Mouse (Mus musculus) regulatory T cell (primary cell): ENCODE data around the gene Tmem147.

Experiments used
- in situ Hi-C: fragments of 300-600 bp; cut with MboI, MseI; formaldehyde crosslinking; loops from one replicate; pipeline ENCODE4 v1.15.1; 2025; ENCODE audit warnings: high pct_unique_total_duplicates

Gene Tmem147

DNA sequence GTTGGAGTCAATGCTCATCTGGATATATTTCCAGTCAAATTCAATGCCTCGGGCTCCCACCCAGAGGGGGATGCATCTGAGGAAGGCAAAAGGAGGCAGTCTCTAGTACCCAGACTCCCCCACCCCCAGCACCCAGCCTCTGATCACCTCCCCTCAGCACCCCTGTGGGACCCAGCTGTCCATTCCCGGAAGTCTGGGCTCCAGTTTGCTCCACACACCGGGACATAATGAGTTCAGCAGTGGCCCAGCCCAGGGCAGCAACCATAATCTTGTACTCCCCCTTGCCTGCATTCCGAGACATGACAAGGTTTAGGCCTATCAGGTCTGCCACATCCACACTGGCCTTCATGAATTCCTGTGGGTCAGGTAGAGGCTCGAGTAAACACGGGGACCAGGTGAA lies 1.1 kb downstream of the Tmem147 start:
- in situ Hi-C loops: no loop called here

DNA sequence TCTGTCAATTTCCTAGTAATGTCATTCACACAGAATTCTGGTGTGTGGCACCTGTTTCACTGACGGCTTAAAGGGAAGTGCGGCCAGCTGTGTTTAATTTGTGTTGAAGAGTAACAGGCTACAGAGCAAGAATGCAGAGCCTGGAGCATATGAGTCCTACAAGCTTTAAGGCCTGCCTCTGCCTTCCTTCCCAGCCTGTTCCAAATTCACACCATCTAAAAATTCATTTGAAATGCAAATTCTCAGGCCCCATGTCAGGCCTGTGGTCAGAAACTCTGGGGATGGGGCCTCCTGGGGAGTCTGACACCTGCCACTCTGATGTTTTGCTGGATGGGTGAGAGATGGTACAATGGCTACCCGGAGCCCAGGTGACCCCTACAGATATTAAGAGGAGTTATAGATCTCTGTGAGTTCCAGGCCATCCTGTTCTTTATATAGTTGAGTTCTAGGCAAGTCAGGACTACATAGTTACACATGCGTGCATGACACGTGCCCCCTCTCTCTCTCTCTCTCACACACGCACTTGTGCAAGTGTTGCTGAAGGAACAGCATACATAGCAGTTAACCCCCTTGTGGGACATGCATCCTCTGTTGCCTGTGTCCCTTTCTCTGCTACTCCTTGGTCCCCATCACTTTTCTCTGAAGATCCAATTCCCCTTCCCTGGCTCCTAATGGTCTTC lies 5.9 kb downstream of the Tmem147 start:
- in situ Hi-C loops: no loop called here

DNA sequence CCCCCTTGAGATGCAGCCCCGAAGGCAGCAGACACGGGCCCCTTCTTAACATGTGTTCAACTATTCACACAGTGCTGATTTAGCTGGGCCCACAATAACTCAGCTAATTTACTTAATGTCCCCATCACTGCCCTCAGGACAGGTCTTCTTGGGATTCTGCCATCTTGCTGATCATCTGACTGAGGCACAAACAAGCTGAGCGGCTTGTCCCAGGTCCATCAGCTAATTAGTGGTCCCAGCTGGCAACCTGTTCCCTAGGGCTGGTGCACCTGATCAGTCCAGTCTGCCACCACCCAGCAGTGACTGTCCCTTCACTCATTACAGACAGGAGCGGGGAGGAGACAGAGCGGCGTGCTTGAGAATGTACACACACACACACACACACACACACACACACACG lies 8.1 kb downstream of the Tmem147 start:
- in situ Hi-C loops: no loop called here

DNA sequence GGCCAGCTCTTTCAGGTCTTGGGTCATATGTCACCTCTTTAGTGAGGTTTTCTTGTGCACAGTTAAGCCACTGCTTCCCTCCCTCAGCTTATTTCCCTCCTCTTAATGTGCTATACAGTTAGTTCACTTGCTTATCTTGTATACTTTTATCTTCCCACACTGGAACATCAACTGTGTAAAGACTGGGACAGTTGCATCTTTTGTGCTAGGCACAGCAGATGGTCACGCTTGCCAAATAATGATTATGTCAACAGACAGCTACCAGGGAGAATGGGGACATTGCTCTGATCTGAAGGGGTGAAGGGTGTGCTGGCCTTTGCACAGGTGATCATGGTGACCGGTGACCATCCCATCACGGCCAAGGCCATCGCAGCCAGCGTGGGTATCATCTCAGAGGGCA lies 9.7 kb downstream of the Tmem147 start:
- in situ Hi-C loops: no loop called here

DNA sequence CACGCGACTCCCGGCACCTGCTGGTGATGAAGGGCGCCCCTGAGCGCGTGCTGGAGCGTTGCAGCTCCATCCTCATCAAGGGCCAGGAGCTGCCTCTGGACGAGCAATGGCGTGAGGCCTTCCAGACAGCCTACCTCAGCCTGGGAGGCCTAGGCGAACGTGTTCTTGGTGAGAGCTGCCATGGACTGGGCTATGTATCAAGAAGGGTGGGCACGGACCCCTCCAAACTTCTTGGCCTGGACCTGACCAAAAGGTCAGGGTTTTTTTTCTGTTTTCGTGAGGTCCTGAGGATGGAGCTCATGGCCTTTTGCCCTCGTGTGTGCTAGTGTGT lies 11.7 kb downstream of the Tmem147 start:
- in situ Hi-C loops: no loop called here

DNA sequence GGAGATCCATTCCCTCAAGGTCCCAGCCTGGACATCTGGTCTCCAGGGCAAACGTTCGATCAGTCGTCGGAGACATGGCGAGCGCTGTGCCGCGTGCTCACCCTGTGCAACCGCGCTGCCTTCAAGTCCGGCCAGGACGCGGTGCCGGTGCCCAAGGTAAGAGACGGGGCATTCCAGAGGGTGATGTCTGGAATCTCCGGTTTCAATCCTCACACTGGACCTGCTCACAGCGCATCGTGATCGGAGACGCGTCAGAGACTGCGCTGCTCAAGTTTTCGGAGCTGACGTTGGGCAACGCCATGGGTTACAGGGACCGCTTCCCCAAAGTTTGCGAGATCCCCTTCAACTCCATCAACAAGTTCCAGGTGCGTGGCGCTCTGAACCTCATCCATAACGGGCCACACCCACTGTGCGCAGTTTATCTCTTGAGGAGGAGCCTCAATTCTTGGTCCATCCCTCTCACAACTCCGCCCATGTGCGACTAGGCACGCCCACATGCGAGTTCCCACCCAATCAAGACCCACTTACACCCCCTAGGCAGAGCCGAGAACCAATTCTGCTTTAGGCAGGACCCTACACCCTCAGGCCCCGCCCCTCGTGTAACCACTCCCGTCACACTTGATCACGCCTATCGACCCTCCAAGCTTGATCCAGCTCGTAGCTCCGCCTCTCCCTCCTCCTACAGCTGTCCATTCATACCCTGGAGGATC lies 12.2 kb downstream of the Tmem147 start:
- in situ Hi-C loops: no loop called here

DNA sequence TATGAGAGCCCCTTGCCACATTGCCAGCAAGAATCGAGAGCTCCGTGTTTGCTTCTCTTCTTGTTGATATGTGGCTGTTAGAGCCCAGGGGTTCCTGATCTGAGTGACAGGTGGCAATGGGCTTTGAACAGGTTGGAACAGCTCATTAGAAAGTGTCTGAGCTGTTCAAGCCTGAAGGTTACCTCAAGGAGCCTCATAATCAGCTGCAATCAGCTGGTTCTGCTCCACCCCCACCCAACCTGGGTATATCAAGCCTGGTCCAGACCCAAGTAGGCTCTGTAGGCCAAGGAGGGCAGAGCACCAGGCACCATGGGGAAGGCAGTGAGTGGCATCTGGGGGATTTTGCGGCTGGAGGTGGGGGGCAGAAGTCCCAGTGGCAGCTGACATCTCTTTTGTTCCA lies 17.4 kb downstream of the Tmem147 start, which contains the start of gene Atp4a:
TSS of gene Atp4a (plus strand) at position 268 of the 400 bp plus-strand sequence.
- in situ Hi-C loops: no loop called here

DNA sequence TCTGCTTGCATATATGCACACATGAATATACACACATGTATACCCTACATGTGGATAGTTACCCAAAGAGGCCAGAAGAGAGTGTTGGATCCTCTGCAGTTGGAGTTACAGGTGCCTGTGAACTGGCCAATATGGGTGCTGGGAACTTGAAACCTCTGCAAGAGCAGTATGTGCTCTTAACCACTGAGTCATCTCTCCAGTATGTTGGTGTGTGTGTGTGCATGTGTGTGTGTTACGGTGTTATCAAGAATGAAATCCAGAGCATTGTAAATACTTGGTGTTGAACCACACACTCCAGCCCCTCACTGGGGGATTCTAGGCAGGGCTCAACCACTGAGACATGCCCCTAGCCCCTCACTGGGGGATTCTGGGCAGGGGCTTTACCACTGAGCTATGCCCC lies 21.9 kb downstream of the Tmem147 start:
- in situ Hi-C loops: no loop called here

DNA sequence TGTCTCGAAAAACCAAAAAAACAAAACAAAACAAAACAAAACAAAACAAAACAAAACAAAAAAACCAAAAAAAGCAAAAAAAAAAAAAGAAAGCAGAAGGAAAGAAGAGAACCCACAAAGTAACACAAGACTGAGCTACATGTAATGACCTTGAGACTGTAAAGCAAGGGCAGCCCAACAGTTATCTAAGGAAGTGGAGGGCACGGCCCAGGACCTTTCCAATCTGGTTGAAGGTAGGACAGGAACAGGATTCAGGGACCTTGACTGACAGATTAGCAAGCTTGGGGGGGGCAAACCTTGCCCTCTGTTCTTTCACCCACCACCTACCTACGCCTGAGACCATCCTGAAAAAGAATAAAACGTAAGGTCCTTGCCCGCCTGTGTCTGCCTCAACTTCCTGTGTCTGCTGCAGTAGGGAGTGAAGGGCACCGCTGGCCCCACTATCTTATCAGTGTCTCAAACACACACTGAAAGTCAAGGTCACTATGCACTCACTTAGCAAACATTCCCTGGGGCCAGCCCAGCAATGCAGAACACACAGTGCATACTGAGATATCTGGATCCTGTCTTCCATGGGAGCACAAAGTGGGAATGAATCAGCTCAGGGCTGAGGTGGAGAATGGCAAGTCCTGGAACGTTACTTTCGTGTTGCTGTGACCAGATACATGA lies 23.0 kb downstream of the Tmem147 start:
- in situ Hi-C loops: no loop called here

DNA sequence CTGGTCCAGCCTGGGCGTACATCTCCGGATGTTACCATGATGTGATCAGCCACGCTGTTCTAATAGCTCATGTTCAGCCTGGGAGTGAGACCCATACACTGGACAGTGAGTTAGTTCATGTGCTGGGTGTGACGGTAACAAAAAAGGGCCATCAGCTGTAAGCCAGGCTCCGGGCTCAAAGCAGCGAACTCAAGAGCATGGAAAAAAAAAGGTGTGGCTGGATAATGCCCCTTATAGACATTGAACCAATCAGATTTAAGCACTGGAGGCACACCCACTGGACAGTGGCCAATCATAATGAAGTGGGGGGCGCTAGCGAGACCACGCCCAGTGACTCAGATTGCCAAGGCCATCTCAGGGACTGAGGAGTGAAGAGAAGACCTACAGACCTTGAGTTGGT lies 30.8 kb downstream of the Tmem147 start, which contains the start of gene 2200002J24Rik:
TSS of gene 2200002J24Rik (plus strand) at position 338 of the 400 bp plus-strand sequence.
- in situ Hi-C loops: loop anchor here (25.0 kb wide), 1 partner anchor 1086 kb away; no protein-coding TSS in a partner anchor

DNA sequence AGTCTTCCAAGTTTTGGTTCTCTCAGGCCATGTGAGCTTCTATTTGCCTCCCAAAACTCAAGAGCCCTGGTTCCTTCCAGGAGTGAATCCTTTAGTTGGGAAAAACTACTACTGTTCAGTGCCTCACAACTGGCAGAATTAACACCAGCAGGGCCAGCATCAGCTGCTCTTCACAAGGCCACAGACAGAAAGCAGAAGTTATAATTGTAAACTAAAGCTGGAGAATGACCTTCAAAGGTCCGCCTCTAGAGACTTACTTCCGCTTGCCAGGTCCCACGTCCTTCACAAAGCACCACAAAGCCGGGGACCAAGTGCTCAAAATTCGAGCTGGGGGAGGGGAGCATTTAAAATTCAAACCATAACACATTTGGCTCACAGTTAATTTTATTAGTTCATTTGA lies 31.2 kb downstream of the Tmem147 start:
- in situ Hi-C loops: loop anchor here (25.0 kb wide), 1 partner anchor 1086 kb away; no protein-coding TSS in a partner anchor

DNA sequence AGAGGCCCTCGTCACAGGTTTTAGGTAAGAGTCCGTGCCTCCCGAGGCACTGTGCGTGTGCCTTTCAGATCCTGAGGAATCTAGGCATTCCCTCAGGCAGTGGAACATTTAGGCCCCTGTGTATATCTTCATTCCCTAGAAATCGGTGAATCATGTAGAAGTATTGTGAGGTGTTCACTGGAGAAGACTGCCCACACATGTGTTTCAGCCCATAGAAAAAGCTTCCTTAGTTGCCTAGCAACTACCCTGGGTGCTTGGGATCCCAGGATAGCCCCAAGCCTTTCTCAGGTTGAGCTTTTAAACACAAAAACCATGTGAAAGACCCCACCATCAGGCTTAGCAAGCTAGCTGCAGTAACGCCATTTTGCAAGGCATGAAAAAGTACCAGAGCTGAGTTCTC lies 41.0 kb downstream of the Tmem147 start:
- in situ Hi-C loops: loop anchor here (25.0 kb wide), 1 partner anchor 1076 kb away; no protein-coding TSS in a partner anchor

DNA sequence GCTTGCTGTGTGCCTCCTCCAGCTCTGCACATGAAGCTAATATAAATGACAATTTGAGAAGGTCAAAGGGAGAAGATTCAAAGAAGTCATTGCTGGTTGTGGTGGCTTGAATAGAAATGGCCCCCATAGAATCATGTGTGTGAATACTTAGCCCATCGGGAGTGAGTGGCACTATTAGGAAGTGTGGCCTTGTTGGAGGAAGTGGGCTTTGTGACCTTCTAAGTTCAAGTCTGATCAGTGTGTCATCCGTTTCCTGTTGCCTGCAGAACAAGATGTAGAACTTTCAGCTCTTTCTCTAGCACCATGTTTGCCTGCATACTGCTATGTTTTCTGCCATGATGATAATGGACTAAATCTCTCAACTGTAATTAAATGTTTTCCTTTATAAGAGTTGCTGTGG lies 45.9 kb downstream of the Tmem147 start:
- in situ Hi-C loops: loop anchor here (25.0 kb wide), 1 partner anchor 1071 kb away; no protein-coding TSS in a partner anchor

DNA sequence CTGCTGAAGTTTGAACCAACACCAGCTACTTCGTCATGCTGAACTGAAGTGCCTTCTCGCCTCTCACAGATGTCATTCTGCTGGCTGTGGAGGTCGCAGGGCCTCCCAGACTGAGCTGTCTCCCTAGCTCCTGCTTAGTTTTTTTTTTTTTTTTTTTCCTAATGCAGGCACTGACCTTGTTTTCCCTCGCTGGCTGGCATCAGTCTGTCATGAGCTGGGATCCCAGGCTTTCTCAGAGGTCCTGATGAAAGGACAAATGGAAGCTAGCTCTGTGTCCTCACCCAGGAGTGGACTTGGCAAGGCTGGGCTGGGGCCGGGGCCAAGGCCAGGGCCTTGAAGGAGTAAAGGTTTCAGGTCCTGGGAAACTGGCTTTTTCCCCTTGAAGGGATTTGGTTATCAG lies 47.4 kb downstream of the Tmem147 start:
- in situ Hi-C loops: loop anchor here (25.0 kb wide), 1 partner anchor 1070 kb away; no protein-coding TSS in a partner anchor

DNA sequence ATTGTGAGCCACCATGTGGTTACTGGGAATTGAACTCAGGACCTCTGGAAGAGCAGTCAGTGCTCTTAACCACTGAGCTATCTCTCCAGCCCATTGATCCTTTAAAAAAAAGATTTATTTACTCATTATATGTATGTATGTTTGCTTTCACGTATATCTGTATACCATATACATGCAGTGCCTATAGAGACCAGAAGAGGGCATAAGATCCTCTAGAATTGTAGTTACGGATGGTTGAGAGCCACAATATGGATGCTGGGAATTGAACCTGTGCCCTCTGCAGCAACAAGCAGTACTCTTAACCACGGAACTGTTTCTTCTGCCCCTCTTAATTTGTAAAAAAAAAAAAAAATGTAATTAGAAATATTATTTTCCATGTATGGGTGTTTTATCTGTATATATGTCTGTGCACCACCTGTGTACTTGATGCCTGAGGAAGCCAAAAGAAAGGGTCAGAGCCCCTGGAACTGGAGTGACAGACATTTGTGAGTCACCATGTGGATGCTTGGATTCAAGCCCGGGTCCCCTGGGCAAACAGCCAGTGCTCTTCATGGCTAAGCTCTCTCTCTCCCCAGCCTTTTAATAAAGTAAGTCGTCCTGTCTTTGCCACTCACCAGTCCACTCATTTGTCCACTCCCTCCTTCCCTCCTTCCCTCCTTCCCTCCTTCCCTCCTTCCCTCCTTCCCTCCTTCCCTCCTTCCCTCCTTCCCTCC lies 50.9 kb downstream of the Tmem147 start:
- in situ Hi-C loops: loop anchor here (25.0 kb wide), 1 partner anchor 1066 kb away; no protein-coding TSS in a partner anchor
